Mouse (Mus musculus) small intestine, adult 2 months (tissue): ENCODE measurements around the gene Bcl11a.

Source experiments
- CTCF ChIP-seq: fragments of 200-500 bp; IDR thresholded peaks from 2 replicates; pipeline ENCODE4 v1.5.1; 2012; ENCODE audit warnings: low read depth, mild to moderate bottlenecking, control low read depth, inconsistent platforms, low read length, moderate library complexity, mixed read lengths; ENCODE audit not compliant: insufficient replicate concordance, insufficient read length; ENCODE audit errors: extremely low read depth
- POLR2A ChIP-seq: fragments of 200-500 bp; IDR thresholded peaks from 2 replicates; pipeline ENCODE4 v1.6.1; 2012; ENCODE audit warnings: low read depth, mild to moderate bottlenecking, control low read depth, inconsistent platforms, low read length, moderate library complexity

DNA sequence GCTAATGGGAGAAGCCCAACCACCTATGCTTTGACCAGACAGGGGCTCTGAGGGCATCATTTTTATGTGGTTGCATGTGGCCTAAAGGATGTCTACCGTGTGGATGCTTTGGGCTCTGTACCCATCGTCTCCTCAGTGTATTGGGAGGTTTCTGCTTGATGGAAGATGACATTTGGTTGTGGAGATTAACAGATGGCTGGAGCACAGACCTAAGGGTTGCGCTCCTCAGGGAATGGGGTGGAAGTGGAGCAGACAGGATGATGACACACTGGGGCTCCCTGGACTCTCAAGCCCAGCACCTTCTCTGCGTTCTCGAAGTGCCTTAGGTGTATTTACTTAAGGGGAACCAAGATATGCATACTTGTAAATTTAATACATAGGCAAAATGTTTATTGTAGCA lies 56.1 kb downstream of the Bcl11a start:
- TF ChIP-seq POLR2A = no peak
- no peak for TF ChIP-seq CTCF
